Mouse (Mus musculus) embryonic facial prominence, embryonic 10.5 days (tissue): Measurements from ENCODE around the gene Klhdc8b. TPM values are rescaled to one million over a fixed set of nuclear protein-coding genes. Genes with fewer than 3 reads are reported as not detected.

Experiments used
- DNase-seq: peaks from one replicate; pipeline ENCODE4 v3.0.0-alpha.2; 2017; ENCODE audit warnings: low spot score
- H3K27ac ChIP-seq: fragments of 300-500 bp; sonication (generic); replicated peaks from 2 replicates; pipeline ENCODE4 v1.5.1; 2016; ENCODE audit warnings: mild to moderate bottlenecking
- H3K27me3 ChIP-seq: fragments of 300-500 bp; sonication (generic); replicated peaks from 2 replicates; pipeline ENCODE4 v1.6.1; 2016; ENCODE audit warnings: low read depth, mild to moderate bottlenecking; ENCODE audit not compliant: poor library complexity, severe bottlenecking
- H3K36me3 ChIP-seq: fragments of 300-500 bp; sonication (generic); replicated peaks from 2 replicates; pipeline ENCODE4 v1.6.1; 2016; ENCODE audit warnings: mild to moderate bottlenecking, moderate library complexity
- H3K4me1 ChIP-seq: fragments of 300-500 bp; sonication (generic); 2 replicates; pipeline ENCODE4 v1.6.1; 2016
- H3K4me3 ChIP-seq: fragments of 300-500 bp; sonication (generic); 2 replicates; pipeline ENCODE4 v1.5.1; 2016; ENCODE audit warnings: mild to moderate bottlenecking, moderate library complexity
- H3K9me3 ChIP-seq: fragments of 300-500 bp; sonication (generic); 2 replicates; pipeline ENCODE4 v1.6.1; 2016; ENCODE audit warnings: mild to moderate bottlenecking
- WGBS: fragments of 180-500 bp; shearing (Covaris S2); methylation state at CpG from one replicate; pipeline ENCODE4 v1.1.7; 2016; 5-methylcytosine and 5-hydroxymethylcytosine counted together
- polyA plus RNA-seq: library from polyadenylated mRNA; unstranded; fragments of >200 nt; fragmentation: Nextera tagmentation; extraction: Ambion mirVana; gene quantifications from 2 replicates; pipeline ENCODE4 v1.2.1, GENCODE M21; 2016

Klhdc8b gene
- polyA plus RNA-seq, 1 experiment from 2014 or later, result 24.2 TPM

- Histone ChIP-seq H3K36me3 (peaks cover 85% of the 10 kb centered on the region), H3K4me3 (peak overlapping the region; percentile 76), H3K9me3 (no peaks in the 10 kb centered on the region), H3K27me3 (no peaks in the 10 kb centered on the region), H3K4me1 (peaks cover 25% of the 10 kb centered on the region), H3K27ac (peak overlapping the region; percentile 88)
- 70% methylated on average over 26 of the region's 26 CpGs for WGBS
- no peak for DNase-seq
These were observed 28.5 kb upstream of the Klhdc8b start for GRCm38 (mm10) chr9:108489702-108490558.

GRCm38 (mm10) chr9:108489215-108489614 is 27.8 kb upstream of the Klhdc8b start:
- peak overlapping the region; percentile 76; the same call in 1 of the 2 replicates for H3K4me3 ChIP-seq
- H3K27ac ChIP-seq, result peak overlapping the region; percentile 88; the same call in 1 of the 2 replicates
- H3K36me3 ChIP-seq, result peaks cover 85% of the 10 kb centered on the region

GRCm38 (mm10) chr9:108488403-108488802 is 27.0 kb upstream of the Klhdc8b start:
- peaks cover 85% of the 10 kb centered on the region for H3K36me3 ChIP-seq
- 0 out of 2 replicates have a peak overlapping the region, but pooled peaks have one; percentile 76 for H3K4me3 ChIP-seq
- H3K27ac ChIP-seq, result no peak overlapping the region
- no peak for DNase-seq
- WGBS, result 95% methylated on average over 17 of the region's 17 CpGs
- H3K27me3 ChIP-seq, result no peaks in the 10 kb centered on the region
- H3K4me1 ChIP-seq, result peaks cover 25% of the 10 kb centered on the region
- H3K9me3 ChIP-seq, result no peaks in the 10 kb centered on the region

More at GRCm38 (mm10) chr9:108489215-108489614, 27.8 kb upstream of the Klhdc8b start:
- no peak for DNase-seq
- 96% methylated on average over 20 of the region's 20 CpGs for WGBS
- Histone ChIP-seq H3K27me3 (no peaks in the 10 kb centered on the region), H3K9me3 (no peaks in the 10 kb centered on the region), H3K4me1 (peaks cover 25% of the 10 kb centered on the region)

GRCm38 (mm10) chr9:108486973-108487530 is 25.7 kb upstream of the Klhdc8b start:
- peaks cover 85% of the 10 kb centered on the region for H3K36me3 ChIP-seq

GRCm38 (mm10) chr9:108485301-108485875 is 24.0 kb upstream of the Klhdc8b start:
- DNase-seq, result no peak
- H3K9me3 ChIP-seq, result no peaks in the 10 kb centered on the region
- H3K4me1 ChIP-seq, result peaks cover 24% of the 10 kb centered on the region
- no peak overlapping the region for H3K4me3 ChIP-seq
- no peak overlapping the region for H3K27ac ChIP-seq
- WGBS, result 94% methylated on average over 19 of the region's 19 CpGs
- H3K36me3 ChIP-seq, result peaks cover 93% of the 10 kb centered on the region
- no peaks in the 10 kb centered on the region for H3K27me3 ChIP-seq

More at GRCm38 (mm10) chr9:108486973-108487530, 25.7 kb upstream of the Klhdc8b start:
- no peak overlapping the region for H3K4me3 ChIP-seq
- WGBS, result 92% methylated on average over 8 of the region's 8 CpGs
- no peaks in the 10 kb centered on the region for H3K27me3 ChIP-seq
- DNase-seq, result no peak
- peaks cover 20% of the 10 kb centered on the region for H3K4me1 ChIP-seq
- H3K27ac ChIP-seq, result no peak overlapping the region
- no peaks in the 10 kb centered on the region for H3K9me3 ChIP-seq

- DNase-seq, result no peak
- H3K4me3 ChIP-seq, result no peak overlapping the region
- H3K27ac ChIP-seq, result no peak overlapping the region
- no peaks in the 10 kb centered on the region for H3K9me3 ChIP-seq
- peaks cover 81% of the 10 kb centered on the region for H3K36me3 ChIP-seq
- 93% methylated on average over 15 of the region's 15 CpGs for WGBS
- peaks cover 29% of the 10 kb centered on the region for H3K4me1 ChIP-seq
- H3K27me3 ChIP-seq, result no peaks in the 10 kb centered on the region
These were observed 22.6 kb upstream of the Klhdc8b start for GRCm38 (mm10) chr9:108484021-108484420.

GRCm38 (mm10) chr9:108483051-108483790 is 21.8 kb upstream of the Klhdc8b start:
- H3K4me3 ChIP-seq, result no peak overlapping the region
- no peak overlapping the region for H3K27ac ChIP-seq
- H3K9me3 ChIP-seq, result no peaks in the 10 kb centered on the region
- WGBS, result 93% methylated on average over 18 of the region's 18 CpGs
- H3K4me1 ChIP-seq, result peaks cover 35% of the 10 kb centered on the region
- H3K36me3 ChIP-seq, result peaks cover 73% of the 10 kb centered on the region
- no peaks in the 10 kb centered on the region for H3K27me3 ChIP-seq
- DNase-seq, result no peak

GRCm38 (mm10) chr9:108481520-108482210 is 20.3 kb upstream of the Klhdc8b start:
- Histone ChIP-seq H3K36me3 (peaks cover 57% of the 10 kb centered on the region), H3K27me3 (no peaks in the 10 kb centered on the region), H3K4me1 (peaks cover 37% of the 10 kb centered on the region), H3K9me3 (no peaks in the 10 kb centered on the region), H3K27ac (no peak overlapping the region), H3K4me3 (no peak overlapping the region)
- DNase-seq, result no peak
- 89% methylated on average over 19 of the region's 19 CpGs for WGBS

- 94% methylated on average over 28 of the region's 28 CpGs for WGBS
- no peaks in the 10 kb centered on the region for H3K9me3 ChIP-seq
- no peaks in the 10 kb centered on the region for H3K27me3 ChIP-seq
- H3K36me3 ChIP-seq, result peaks cover 50% of the 10 kb centered on the region
- H3K27ac ChIP-seq, result no peak overlapping the region
- DNase-seq, result no peak
- H3K4me1 ChIP-seq, result peaks cover 37% of the 10 kb centered on the region
- H3K4me3 ChIP-seq, result peak overlapping the region; percentile 60
These were observed 19.6 kb upstream of the Klhdc8b start for GRCm38 (mm10) chr9:108480813-108481519.

- peak within 1 kb of the TSS; percentile 60 for H3K4me3 ChIP-seq
- no peaks in the 10 kb centered on the region for H3K9me3 ChIP-seq
- WGBS, result 12% methylated on average over 10 of the region's 10 CpGs
- H3K27me3 ChIP-seq, result no peaks in the 10 kb centered on the region
- peaks cover 39% of the 10 kb centered on the region for H3K36me3 ChIP-seq
- H3K4me1 ChIP-seq, result peaks cover 37% of the 10 kb centered on the region
- DNase-seq, result peak; percentile 60
- peak within 1 kb of the TSS; percentile 90 for H3K27ac ChIP-seq
These were observed 18.5 kb upstream of the Klhdc8b start, which contains the start of gene Lamb2 for GRCm38 (mm10) chr9:108479721-108480351. TSS of gene Lamb2 (plus strand) at chr9:108479736.

- 36% methylated on average over 11 of the region's 11 CpGs for WGBS
- Histone ChIP-seq H3K27ac (peak overlapping the region; percentile 90), H3K4me1 (peaks cover 37% of the 10 kb centered on the region), H3K9me3 (no peaks in the 10 kb centered on the region), H3K4me3 (peak overlapping the region; percentile 60), H3K27me3 (no peaks in the 10 kb centered on the region), H3K36me3 (peaks cover 33% of the 10 kb centered on the region)
- DNase-seq, result no peak
These were observed 17.9 kb upstream of the Klhdc8b start for GRCm38 (mm10) chr9:108479241-108479640.
